Mouse (Mus musculus) mouse trophoblast stem cell (cell line): ENCODE results near the gene Shisa7.
"Not testable (repeated sequence)": the region's sequence is repeated elsewhere in the genome, so short reads cannot be mapped to it uniquely, and the experiment has no call there.

Experiments
- in situ Hi-C, 2 experiments: fragments of 300-500 bp; cut with MseI, MboI; formaldehyde crosslinking; loops; 2 replicates in 1 of 2; 3 replicates in 1 of 2; pipeline ENCODE4 v1.15.1; 2025

The Shisa7 gene

GRCm38 (mm10) chr7:4849372-4849771, 4.9 kb upstream of the Shisa7 start:
- in situ Hi-C loops = no loop called here

- in situ Hi-C loops = no loop called here
Measured at GRCm38 (mm10) chr7:4844917-4845309, 417 bp upstream of the Shisa7 start.

- in situ Hi-C loops = no loop called here
Measured at GRCm38 (mm10) chr7:4843604-4844244, 772 bp downstream of the Shisa7 start.

GRCm38 (mm10) chr7:4842634-4843131, 1.8 kb downstream of the Shisa7 start:
- in situ Hi-C loops = no loop called here

GRCm38 (mm10) chr7:4842077-4842476, 2.4 kb downstream of the Shisa7 start:
- in situ Hi-C loops = no loop called here

- in situ Hi-C loops = no loop called here
Measured at GRCm38 (mm10) chr7:4837639-4838038, 6.9 kb downstream of the Shisa7 start.

GRCm38 (mm10) chr7:4836351-4836792, 8.1 kb downstream of the Shisa7 start:
- in situ Hi-C loops = no loop called here

GRCm38 (mm10) chr7:4835631-4836327, 8.7 kb downstream of the Shisa7 start:
- in situ Hi-C loops = no loop called here

- in situ Hi-C loops = no loop called here
Measured at GRCm38 (mm10) chr7:4830476-4830875, 14.0 kb downstream of the Shisa7 start.

GRCm38 (mm10) chr7:4825365-4825764, 19.1 kb downstream of the Shisa7 start:
- in situ Hi-C loops = no loop called here

- in situ Hi-C loops = no loop called here
Measured at GRCm38 (mm10) chr7:4822162-4822907, 22.2 kb downstream of the Shisa7 start.

GRCm38 (mm10) chr7:4821690-4822089, 22.8 kb downstream of the Shisa7 start:
- in situ Hi-C loops = no loop called here

GRCm38 (mm10) chr7:4820925-4821324, 23.6 kb downstream of the Shisa7 start:
- in situ Hi-C loops = not testable (repeated sequence)

- in situ Hi-C loops = no loop called here
Measured at GRCm38 (mm10) chr7:4816559-4816958, 27.9 kb downstream of the Shisa7 start.

- in situ Hi-C loops = no loop called here
Measured at GRCm38 (mm10) chr7:4813105-4813791, 31.2 kb downstream of the Shisa7 start.

- in situ Hi-C loops = no loop called here
Measured at GRCm38 (mm10) chr7:4812303-4813104, 32.0 kb downstream of the Shisa7 start, which contains the start of gene Ube2s. Gene Ube2s, minus strand, starts transcription at chr7:4812590.

- in situ Hi-C loops = no loop called here
Measured at GRCm38 (mm10) chr7:4811842-4812302, 32.6 kb downstream of the Shisa7 start.

GRCm38 (mm10) chr7:4811131-4811530, 33.4 kb downstream of the Shisa7 start:
- in situ Hi-C loops = not testable (repeated sequence)

GRCm38 (mm10) chr7:4806716-4807115, 37.8 kb downstream of the Shisa7 start:
- in situ Hi-C loops = loop anchor here in 1 of 2 experiments (10.0 kb wide), 1 partner anchor 58 kb away; no protein-coding TSS in a partner anchor

- in situ Hi-C loops = loop anchor here in 1 of 2 experiments (10.0 kb wide), 1 partner anchor 63 kb away; no protein-coding TSS in a partner anchor
Measured at GRCm38 (mm10) chr7:4802247-4802646, 42.2 kb downstream of the Shisa7 start.
